Mouse (Mus musculus) embryo, embryonic 11.5 days (tissue): ENCODE results near the gene Olfr1257.
"Not testable (repeated sequence)": the region's sequence is repeated elsewhere in the genome, so short reads cannot be mapped to it uniquely, and the experiment has no call there.

Experiments
- DNase-seq: peaks from one replicate; pipeline ENCODE4 v3.0.0-alpha.2; 2012; ENCODE audit warnings: low read depth, low spot score

The Olfr1257 gene

DNA sequence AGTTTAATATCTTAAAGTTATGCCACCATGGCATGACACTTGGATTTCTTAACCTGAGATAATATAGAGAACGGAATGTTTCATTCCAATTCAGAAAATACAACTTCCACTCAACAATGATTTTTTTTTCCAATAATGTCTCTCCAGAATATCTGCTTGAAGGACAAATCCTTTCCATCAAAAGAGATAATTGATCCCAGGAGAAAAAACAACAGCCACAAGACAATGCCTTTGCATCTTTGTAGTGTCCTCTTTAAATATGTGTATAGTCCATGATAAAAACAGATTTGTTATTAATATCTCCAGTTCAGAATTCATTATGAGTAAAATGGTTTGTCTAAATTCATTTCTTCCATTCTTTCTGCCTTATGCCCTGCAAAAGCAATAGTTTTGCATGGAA is at the start of gene Olfr1257:
Gene Olfr1257, plus strand, starts transcription at position 301 of the 400 bp plus-strand sequence.
- no peak for DNase-seq

GRCm38 (mm10) chr2:89841455-89841854 is 36.8 kb upstream of the Olfr1257 start, which contains the start of gene Olfr1256:
Olfr1256 (minus strand) TSS chr2:89841555.
- no peak for DNase-seq

DNA sequence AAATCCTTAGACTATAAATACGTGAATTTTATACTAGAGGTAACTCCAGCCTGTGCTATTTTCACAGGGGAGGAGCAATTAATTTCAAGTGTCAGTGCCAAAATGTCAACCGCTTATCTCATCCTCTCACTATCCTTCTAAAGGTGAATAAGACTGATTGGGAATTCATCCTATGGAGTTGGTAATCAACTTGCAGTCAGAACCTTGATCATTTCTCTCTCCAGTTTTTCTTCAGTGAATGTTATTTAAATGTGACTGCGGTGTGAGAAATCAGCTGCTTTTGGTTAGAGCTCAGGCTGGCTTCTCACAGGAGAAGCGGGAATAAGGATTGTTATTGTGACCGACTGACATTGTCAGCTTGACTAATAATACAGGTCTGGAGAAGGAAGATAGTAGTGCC is 30.1 kb upstream of the Olfr1257 start, which contains the start of gene Olfr48:
Gene Olfr48, minus strand, starts transcription at position 101 of the 400 bp plus-strand sequence.
- no peak for DNase-seq

DNA sequence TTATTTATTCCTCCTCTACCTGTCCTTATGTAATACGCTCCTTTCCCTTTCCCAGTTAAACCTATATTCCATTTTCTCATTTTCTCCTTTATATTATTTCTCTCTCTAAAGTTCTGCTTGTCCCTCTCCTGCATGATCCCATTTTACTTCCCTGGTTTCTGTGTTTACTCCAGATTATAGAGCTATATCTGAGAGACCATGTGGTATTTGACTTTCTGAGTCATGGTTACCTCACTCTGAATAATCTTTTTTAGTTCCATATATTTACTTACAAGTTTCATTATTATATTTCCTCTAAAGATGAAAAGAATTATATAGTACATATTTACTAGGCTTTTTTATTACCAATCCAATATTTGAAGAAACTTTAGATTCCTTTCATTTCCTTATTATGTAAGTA is 29.0 kb upstream of the Olfr1257 start:
- no peak for DNase-seq

GRCm38 (mm10) chr2:89912616-89913015 is 34.4 kb downstream of the Olfr1257 start:
- not testable (repeated sequence) for DNase-seq

- DNase-seq: no peak
Measured at GRCm38 (mm10) chr2:89927009-89927408, 48.8 kb downstream of the Olfr1257 start, which contains the start of gene Olfr1258. Olfr1258 (plus strand) TSS chr2:89927309.
